Mouse (Mus musculus): Measurements from ENCODE around the gene Smok3b. TPM values are rescaled to one million over a fixed set of nuclear protein-coding genes. Genes with fewer than 3 reads are reported as not detected.

The Smok3b gene
- total RNA-seq, 1 experiment: not detected

GRCm38 (mm10) chr5:137977291-137977690 lies 43.9 kb upstream of the Smok3b start:
- Histone ChIP-seq H3K4me1 (ENCODE audit: control insufficient read depth in 2 of 2, insufficient read depth in 2 of 2, low read length in 2 of 2, poor library complexity in 1 of 2) (no peaks in the 10 kb centered on the region), H3K4me3 (ENCODE audit: insufficient read depth in 1 of 2, low read depth in 1 of 2, low read length in 2 of 2, poor library complexity in 1 of 2, severe bottlenecking in 1 of 2) (no peak overlapping the region), H3K9me3 (ENCODE audit: control insufficient read depth, insufficient read depth, low read depth, low read length) (no peaks in the 10 kb centered on the region), H3K9ac (ENCODE audit: insufficient read depth, low read depth, low read length, poor library complexity, severe bottlenecking) (no peak overlapping the region), H3K36me3 (ENCODE audit: control insufficient read depth, insufficient read depth, low read length, poor library complexity, severe bottlenecking) (no peaks in the 10 kb centered on the region), H3K27ac (ENCODE audit: insufficient read depth, low read depth, low read length, poor library complexity, severe bottlenecking) (no peak overlapping the region)
- no peak for DNase-seq (ENCODE audit: low read depth, low spot score)
- in situ Hi-C loops (cut with MboI; ENCODE audit: low sequenced_read_pairs in 2 of 2, unreplicated experiment in 2 of 2): loop anchor here in 1 of 2 experiments (10.0 kb wide), 1 partner anchor 92 kb away; no protein-coding TSS in a partner anchor
- TF ChIP-seq HCFC1 (IDR thresholded peaks at IDR 0.05; ENCODE audit: borderline replicate concordance, insufficient read depth, low read length): no peak
- no peak for TF ChIP-seq CHD2 (IDR thresholded peaks at IDR 0.05; ENCODE audit: low read depth, low read length)
- no peak for TF ChIP-seq ZC3H11A (IDR thresholded peaks at IDR 0.05; ENCODE audit: borderline replicate concordance, low read depth, low read length)
- TF ChIP-seq ZNF384 (IDR thresholded peaks at IDR 0.05; ENCODE audit: low read depth, low read length): no peak
- no peak for TF ChIP-seq MAFK (IDR thresholded peaks at IDR 0.05; ENCODE audit: insufficient read depth, low read depth, low read length)

DNA sequence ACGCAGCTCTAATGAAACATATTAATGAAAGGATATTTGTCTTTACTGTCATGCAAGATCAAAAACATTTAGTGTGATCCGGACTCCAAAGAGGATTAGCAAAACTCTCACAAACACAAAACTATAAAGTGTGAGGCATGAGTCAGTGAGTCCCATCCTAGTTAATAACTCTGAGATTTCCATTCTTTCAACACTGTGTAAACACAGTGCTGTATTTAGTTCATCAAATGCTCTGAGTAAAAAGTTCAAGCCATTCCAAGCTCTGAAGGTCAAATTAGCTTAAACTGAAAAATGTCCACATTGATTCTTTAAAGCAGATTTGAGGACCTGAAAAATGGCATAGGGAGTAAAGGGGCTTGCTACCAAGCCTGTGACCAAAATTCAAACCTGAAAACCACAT lies 42.1 kb upstream of the Smok3b start:
- H3K27ac ChIP-seq (ENCODE audit: insufficient read depth, low read depth, low read length, poor library complexity, severe bottlenecking): no peak overlapping the region
- in situ Hi-C loops (cut with MboI; ENCODE audit: low sequenced_read_pairs in 2 of 2, unreplicated experiment in 2 of 2): loop anchor here in 1 of 2 experiments (10.0 kb wide), 1 partner anchor 94 kb away; no protein-coding TSS in a partner anchor

DNA sequence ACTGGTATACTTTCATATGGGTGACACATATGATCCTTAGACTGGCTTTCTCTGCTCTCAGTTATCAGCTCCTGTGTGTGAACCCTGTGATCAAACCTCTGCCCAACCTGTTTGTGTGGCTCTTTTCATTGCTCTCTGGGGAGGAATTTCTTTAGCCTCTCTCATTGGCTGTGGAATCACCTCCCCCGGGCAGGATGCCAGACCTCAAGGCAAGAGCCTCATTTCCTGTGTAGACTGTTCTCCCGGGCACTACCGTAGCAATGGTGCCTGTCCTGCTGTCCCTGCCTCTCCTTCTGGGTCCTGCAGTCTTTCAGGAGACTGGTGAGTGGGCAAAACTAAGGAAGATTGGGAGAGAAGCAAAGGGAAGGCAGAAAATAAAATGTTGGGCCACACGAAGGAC lies 39.9 kb upstream of the Smok3b start, which contains the start of gene Azgp1:
TSS of gene Azgp1 (plus strand) at position 221 of the 400 bp plus-strand sequence.
- in situ Hi-C loops (cut with MboI; ENCODE audit: low sequenced_read_pairs in 2 of 2, unreplicated experiment in 2 of 2): no loop called here
- no peak within 1 kb of the TSS for H3K9ac ChIP-seq (ENCODE audit: insufficient read depth, low read depth, low read length, poor library complexity, severe bottlenecking)
- H3K27ac ChIP-seq (ENCODE audit: insufficient read depth, low read depth, low read length, poor library complexity, severe bottlenecking): no peak within 1 kb of the TSS
- no peak for DNase-seq (ENCODE audit: low read depth, low spot score)
- H3K4me1 ChIP-seq (ENCODE audit: control insufficient read depth in 2 of 2, insufficient read depth in 2 of 2, low read length in 2 of 2, poor library complexity in 1 of 2): no peaks in the 10 kb centered on the region
- TF ChIP-seq HCFC1 (IDR thresholded peaks at IDR 0.05; ENCODE audit: borderline replicate concordance, insufficient read depth, low read length) (no peak), MAFK (IDR thresholded peaks at IDR 0.05; ENCODE audit: insufficient read depth, low read depth, low read length) (no peak), CHD2 (IDR thresholded peaks at IDR 0.05; ENCODE audit: low read depth, low read length) (no peak), ZNF384 (IDR thresholded peaks at IDR 0.05; ENCODE audit: low read depth, low read length) (no peak), ZC3H11A (IDR thresholded peaks at IDR 0.05; ENCODE audit: borderline replicate concordance, low read depth, low read length) (no peak)
- H3K36me3 ChIP-seq (ENCODE audit: control insufficient read depth, insufficient read depth, low read length, poor library complexity, severe bottlenecking): no peaks in the 10 kb centered on the region
- H3K9me3 ChIP-seq (ENCODE audit: control insufficient read depth, insufficient read depth, low read depth, low read length): no peaks in the 10 kb centered on the region
- H3K4me3 ChIP-seq (ENCODE audit: insufficient read depth in 1 of 2, low read depth in 1 of 2, low read length in 2 of 2, poor library complexity in 1 of 2, severe bottlenecking in 1 of 2): no peak within 1 kb of the TSS

More for the DNA sequence above, 42.1 kb upstream of the Smok3b start:
- TF ChIP-seq CHD2 (IDR thresholded peaks at IDR 0.05; ENCODE audit: low read depth, low read length) (no peak), HCFC1 (IDR thresholded peaks at IDR 0.05; ENCODE audit: borderline replicate concordance, insufficient read depth, low read length) (no peak), ZC3H11A (IDR thresholded peaks at IDR 0.05; ENCODE audit: borderline replicate concordance, low read depth, low read length) (no peak)
- Histone ChIP-seq H3K4me3 (ENCODE audit: insufficient read depth in 1 of 2, low read depth in 1 of 2, low read length in 2 of 2, poor library complexity in 1 of 2, severe bottlenecking in 1 of 2) (no peak overlapping the region), H3K9me3 (ENCODE audit: control insufficient read depth, insufficient read depth, low read depth, low read length) (no peaks in the 10 kb centered on the region), H3K4me1 (ENCODE audit: control insufficient read depth in 2 of 2, insufficient read depth in 2 of 2, low read length in 2 of 2, poor library complexity in 1 of 2) (no peaks in the 10 kb centered on the region), H3K36me3 (ENCODE audit: control insufficient read depth, insufficient read depth, low read length, poor library complexity, severe bottlenecking) (no peaks in the 10 kb centered on the region), H3K9ac (ENCODE audit: insufficient read depth, low read depth, low read length, poor library complexity, severe bottlenecking) (no peak overlapping the region)
- no peak for DNase-seq (ENCODE audit: low read depth, low spot score)

DNA sequence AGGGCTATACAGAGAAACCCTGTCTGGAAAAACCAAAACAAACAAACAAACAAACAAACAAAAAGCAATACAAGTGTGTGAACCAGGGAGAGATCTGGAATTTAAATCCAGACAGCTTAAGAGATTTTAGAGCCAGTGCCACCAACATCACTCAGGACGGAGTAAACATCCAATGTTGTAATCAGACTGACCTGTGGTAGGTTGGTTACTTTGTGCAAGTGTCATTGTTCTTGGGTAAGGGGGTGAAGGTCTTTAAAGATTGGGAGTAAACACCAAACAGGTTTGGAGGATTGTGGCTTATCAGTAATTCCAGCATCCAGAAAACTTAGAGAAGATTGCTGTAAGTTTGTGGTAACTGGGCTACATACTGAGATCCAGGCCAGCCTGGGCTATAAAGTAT lies 34.9 kb upstream of the Smok3b start:
- TF ChIP-seq CHD2 (IDR thresholded peaks at IDR 0.05; ENCODE audit: low read depth, low read length) (no peak), MAFK (IDR thresholded peaks at IDR 0.05; ENCODE audit: insufficient read depth, low read depth, low read length) (no peak), HCFC1 (IDR thresholded peaks at IDR 0.05; ENCODE audit: borderline replicate concordance, insufficient read depth, low read length) (no peak), ZNF384 (IDR thresholded peaks at IDR 0.05; ENCODE audit: low read depth, low read length) (no peak), ZC3H11A (IDR thresholded peaks at IDR 0.05; ENCODE audit: borderline replicate concordance, low read depth, low read length) (no peak)
- no peaks in the 10 kb centered on the region for H3K9me3 ChIP-seq (ENCODE audit: control insufficient read depth, insufficient read depth, low read depth, low read length)
- H3K36me3 ChIP-seq (ENCODE audit: control insufficient read depth, insufficient read depth, low read length, poor library complexity, severe bottlenecking): no peaks in the 10 kb centered on the region
- DNase-seq (ENCODE audit: low read depth, low spot score): no peak
- H3K4me3 ChIP-seq (ENCODE audit: insufficient read depth in 1 of 2, low read depth in 1 of 2, low read length in 2 of 2, poor library complexity in 1 of 2, severe bottlenecking in 1 of 2): no peak overlapping the region
- in situ Hi-C loops (cut with MboI; ENCODE audit: low sequenced_read_pairs in 2 of 2, unreplicated experiment in 2 of 2): no loop called here
- H3K4me1 ChIP-seq (ENCODE audit: control insufficient read depth in 2 of 2, insufficient read depth in 2 of 2, low read length in 2 of 2, poor library complexity in 1 of 2): no peaks in the 10 kb centered on the region
- H3K9ac ChIP-seq (ENCODE audit: insufficient read depth, low read depth, low read length, poor library complexity, severe bottlenecking): no peak overlapping the region
- no peak overlapping the region for H3K27ac ChIP-seq (ENCODE audit: insufficient read depth, low read depth, low read length, poor library complexity, severe bottlenecking)

DNA sequence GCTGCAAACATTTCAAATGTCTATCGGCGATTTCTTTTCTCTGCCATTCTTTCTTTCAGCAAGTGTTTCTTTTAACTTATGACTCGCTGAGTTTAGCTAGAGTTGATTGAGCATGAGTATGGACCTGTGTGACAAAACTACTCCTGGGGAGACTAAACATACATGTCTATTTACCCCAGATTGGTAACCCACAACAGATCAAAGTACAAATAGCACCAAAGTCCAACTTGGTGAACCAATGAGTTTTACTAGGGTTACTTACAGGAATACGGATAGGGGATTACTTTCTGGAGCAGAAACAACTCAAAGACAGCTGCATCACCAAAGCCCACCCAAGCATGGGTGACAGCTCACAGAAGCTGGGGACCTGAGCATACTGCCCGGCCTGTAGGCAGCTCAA lies 11.8 kb upstream of the Smok3b start:
- no peak for TF ChIP-seq CHD2 (IDR thresholded peaks at IDR 0.05; ENCODE audit: low read depth, low read length)
- TF ChIP-seq HCFC1 (IDR thresholded peaks at IDR 0.05; ENCODE audit: borderline replicate concordance, insufficient read depth, low read length): no peak
- no peak for TF ChIP-seq MAFK (IDR thresholded peaks at IDR 0.05; ENCODE audit: insufficient read depth, low read depth, low read length)
- no peak for TF ChIP-seq ZNF384 (IDR thresholded peaks at IDR 0.05; ENCODE audit: low read depth, low read length)
- no peak for TF ChIP-seq ZC3H11A (IDR thresholded peaks at IDR 0.05; ENCODE audit: borderline replicate concordance, low read depth, low read length)
- Histone ChIP-seq H3K9me3 (ENCODE audit: control insufficient read depth, insufficient read depth, low read depth, low read length) (no peaks in the 10 kb centered on the region), H3K4me3 (ENCODE audit: insufficient read depth in 1 of 2, low read depth in 1 of 2, low read length in 2 of 2, poor library complexity in 1 of 2, severe bottlenecking in 1 of 2) (no peak overlapping the region), H3K36me3 (ENCODE audit: control insufficient read depth, insufficient read depth, low read length, poor library complexity, severe bottlenecking) (no peaks in the 10 kb centered on the region), H3K27ac (ENCODE audit: insufficient read depth, low read depth, low read length, poor library complexity, severe bottlenecking) (no peak overlapping the region), H3K4me1 (ENCODE audit: control insufficient read depth in 2 of 2, insufficient read depth in 2 of 2, low read length in 2 of 2, poor library complexity in 1 of 2) (no peaks in the 10 kb centered on the region), H3K9ac (ENCODE audit: insufficient read depth, low read depth, low read length, poor library complexity, severe bottlenecking) (no peak overlapping the region)
- in situ Hi-C loops (cut with MboI; ENCODE audit: low sequenced_read_pairs in 2 of 2, unreplicated experiment in 2 of 2): no loop called here
- no peak for DNase-seq (ENCODE audit: low read depth, low spot score)
